Mouse (Mus musculus) midbrain, postnatal 0 days (tissue): Measurements from ENCODE around the gene Ak3. TPM values are rescaled to one million over a fixed set of nuclear protein-coding genes. Genes with fewer than 3 reads are reported as not detected.

Experiments used
- ATAC-seq: fragments of 200-750 bp; cut with Nextera tagmentation; 2 replicates; pipeline ENCODE4 v1.8.0; 2017; ENCODE audit warnings: moderate number of reproducible peaks, mild to moderate bottlenecking, moderate TSS enrichment, moderate library complexity; ENCODE audit not compliant: low FRiP score
- DNase-seq: peaks from one replicate; pipeline ENCODE4 v3.0.0-alpha.2; 2015; ENCODE audit warnings: low spot score
- H3K27ac ChIP-seq: fragments of 300-500 bp; sonication (generic); 2 replicates; pipeline ENCODE4 v1.5.1; 2014; ENCODE audit warnings: low read depth, mild to moderate bottlenecking, low read length, mixed read lengths
- H3K27me3 ChIP-seq: fragments of 300-500 bp; sonication (generic); 2 replicates; pipeline ENCODE4 v1.6.1; 2014; ENCODE audit warnings: low read length, control low read depth, mixed read lengths; ENCODE audit not compliant: insufficient read depth
- H3K36me3 ChIP-seq: fragments of 300-500 bp; sonication (generic); 2 replicates; pipeline ENCODE4 v1.6.1; 2014; ENCODE audit warnings: low read length, control low read depth, mixed read lengths; ENCODE audit not compliant: insufficient read depth
- H3K4me1 ChIP-seq: fragments of 300-500 bp; sonication (generic); 2 replicates; pipeline ENCODE4 v1.6.1; 2014; ENCODE audit warnings: mild to moderate bottlenecking, control low read depth, antibody characterized with exemption, low read length, mixed read lengths; ENCODE audit not compliant: insufficient read depth
- H3K4me2 ChIP-seq: fragments of 300-500 bp; sonication (generic); 2 replicates; pipeline ENCODE4 v1.6.1; 2014; ENCODE audit warnings: low read depth, mild to moderate bottlenecking, low read length, mixed read lengths; ENCODE audit not compliant: poor library complexity, severe bottlenecking
- H3K4me3 ChIP-seq: fragments of 300-500 bp; sonication (generic); 2 replicates; pipeline ENCODE4 v1.5.1; 2014; ENCODE audit warnings: low read depth, mild to moderate bottlenecking, low read length, moderate library complexity
- H3K9ac ChIP-seq: fragments of 300-500 bp; sonication (generic); replicated peaks from 2 replicates; pipeline ENCODE4 v1.6.1; 2014; ENCODE audit warnings: mild to moderate bottlenecking, low read length, moderate library complexity, mixed read lengths; ENCODE audit not compliant: poor library complexity, severe bottlenecking
- H3K9me3 ChIP-seq: fragments of 300-500 bp; sonication (generic); 2 replicates; pipeline ENCODE4 v1.6.1; 2016; ENCODE audit warnings: low read length, control low read depth
- CTCF ChIP-seq: IDR thresholded peaks from 2 replicates; pipeline ENCODE4 v1.5.1; 2016; ENCODE audit warnings: antibody characterized with exemption, mild to moderate bottlenecking
- WGBS: fragments of 180-500 bp; shearing (Covaris S2); extraction: QIAGEN DNeasy Blood & Tissue Kit; methylation state at CpG from one replicate; pipeline ENCODE4 v1.1.7; 2014; 5-methylcytosine and 5-hydroxymethylcytosine counted together
- polyA plus RNA-seq: library from polyadenylated mRNA; unstranded; fragments of >200 nt; fragmentation: Nextera tagmentation; extraction: Ambion mirVana; gene quantifications from 2 replicates; pipeline ENCODE4 v1.2.1, GENCODE M21; 2015
- total RNA-seq: library from RNA; depleted of rRNA; stranded (reverse); fragments of >200 nt; gene quantifications from 2 replicates; pipeline ENCODE4 v1.2.3, GENCODE M21; 2014

Gene Ak3
- total and polyA plus RNA-seq, 2 experiments from 2014 or later = 69.0 to 75.4 TPM

- 57% methylated on average over 7 of the region's 7 CpGs for WGBS
- no peak for TF ChIP-seq CTCF
- Histone ChIP-seq H3K27ac (peak overlapping the region; percentile 2; the same call in 1 of the 2 replicates), H3K4me3 (no peak overlapping the region), H3K27me3 (no peaks in the 10 kb centered on the region), H3K4me2 (no peak overlapping the region), H3K4me1 (no peaks in the 10 kb centered on the region), H3K9ac (no peak overlapping the region), H3K9me3 (no peaks in the 10 kb centered on the region), H3K36me3 (peaks cover 9% of the 10 kb centered on the region; the same call in 1 of the 2 replicates)
- ATAC-seq (peak; percentile 53; the same call in 1 of the 2 replicates), DNase-seq (peak; percentile 80)
Observed at GRCm38 (mm10) chr19:28994870-28995269, 52.9 kb downstream of the Ak3 start.

- Histone ChIP-seq H3K4me1 (no peaks in the 10 kb centered on the region), H3K27ac (0 out of 2 replicates have a peak overlapping the region, but pooled peaks have one; percentile 86), H3K27me3 (no peaks in the 10 kb centered on the region), H3K9me3 (no peaks in the 10 kb centered on the region), H3K4me3 (peak overlapping the region; percentile 71), H3K4me2 (peak overlapping the region; percentile 70), H3K9ac (peak overlapping the region; percentile 83), H3K36me3 (peaks cover 7% of the 10 kb centered on the region; the same call in 1 of the 2 replicates)
- DNase-seq (no peak), ATAC-seq (no peak)
- 77% methylated on average over 5 of the region's 5 CpGs for WGBS
- no peak for TF ChIP-seq CTCF
Observed at GRCm38 (mm10) chr19:28991391-28991790, 56.4 kb downstream of the Ak3 start.

GRCm38 (mm10) chr19:28990590-28991221, 57.1 kb downstream of the Ak3 start:
- Histone ChIP-seq H3K27me3 (no peaks in the 10 kb centered on the region), H3K36me3 (peaks cover 4% of the 10 kb centered on the region; the same call in 1 of the 2 replicates), H3K9ac (peak overlapping the region; percentile 83), H3K4me1 (no peaks in the 10 kb centered on the region), H3K4me2 (peak overlapping the region; percentile 70), H3K4me3 (peak overlapping the region; percentile 71), H3K9me3 (no peaks in the 10 kb centered on the region), H3K27ac (peak overlapping the region; percentile 86)
- DNase-seq = peak; percentile 36
- under 1% methylated on average over 31 of the region's 41 CpGs for WGBS
- TF ChIP-seq CTCF = no peak
- ATAC-seq = peak; percentile 63

GRCm38 (mm10) chr19:28990194-28990589, 57.6 kb downstream of the Ak3 start, which contains the start of gene Cdc37l1:
Gene Cdc37l1 (plus strand): TSS chr19:28990352.
- no peaks in the 10 kb centered on the region for H3K27me3 ChIP-seq
- H3K9me3 ChIP-seq = no peaks in the 10 kb centered on the region
- no peaks in the 10 kb centered on the region; the same call in 1 of the 2 replicates for H3K36me3 ChIP-seq
- peak; percentile 94 for ATAC-seq
- WGBS = 0% methylated on average over 37 of the region's 37 CpGs
- peak; percentile 95 for DNase-seq
- H3K4me3 ChIP-seq = peak within 1 kb of the TSS; percentile 71
- peak within 1 kb of the TSS; percentile 70 for H3K4me2 ChIP-seq
- H3K9ac ChIP-seq = peak within 1 kb of the TSS; percentile 83
- peak within 1 kb of the TSS; percentile 86 for H3K27ac ChIP-seq
- TF ChIP-seq CTCF = no peak
- H3K4me1 ChIP-seq = no peaks in the 10 kb centered on the region

- H3K4me1 ChIP-seq = no peaks in the 10 kb centered on the region
- no peak overlapping the region for H3K27ac ChIP-seq
- no peaks in the 10 kb centered on the region for H3K27me3 ChIP-seq
- H3K4me3 ChIP-seq = peak overlapping the region; percentile 71
- H3K36me3 ChIP-seq = no peaks in the 10 kb centered on the region
- DNase-seq = no peak
- peak overlapping the region; percentile 1; the same call in 1 of the 2 replicates for H3K9ac ChIP-seq
- H3K9me3 ChIP-seq = no peaks in the 10 kb centered on the region
- peak overlapping the region; percentile 70 for H3K4me2 ChIP-seq
- ATAC-seq = no peak
- 80% methylated on average over 8 of the region's 8 CpGs for WGBS
- TF ChIP-seq CTCF = no peak
Observed at GRCm38 (mm10) chr19:28989515-28989914, 58.2 kb downstream of the Ak3 start.

GRCm38 (mm10) chr19:28982617-28983016, 65.1 kb downstream of the Ak3 start:
- Histone ChIP-seq H3K4me3 (no peak overlapping the region), H3K9me3 (no peaks in the 10 kb centered on the region), H3K27me3 (no peaks in the 10 kb centered on the region), H3K4me2 (no peak overlapping the region), H3K9ac (no peak overlapping the region), H3K4me1 (no peaks in the 10 kb centered on the region), H3K27ac (no peak overlapping the region), H3K36me3 (no peaks in the 10 kb centered on the region)
- TF ChIP-seq CTCF = no peak
- ATAC-seq (no peak), DNase-seq (no peak)
- WGBS = 85% methylated on average over 7 of the region's 7 CpGs
